Mouse (Mus musculus) lung, postnatal 0 days (tissue): ENCODE data around the gene Sdk1. TPM values are rescaled to one million over a fixed set of nuclear protein-coding genes. Genes with fewer than 3 reads are reported as not detected.

Experiments
- ATAC-seq: fragments of 200-750 bp; cut with Nextera tagmentation; 2 replicates; pipeline ENCODE4 v1.8.0; 2017; ENCODE audit warnings: moderate library complexity
- DNase-seq: peaks from one replicate; pipeline ENCODE4 v3.0.0-alpha.2; 2016; ENCODE audit warnings: low spot score
- H3K27ac ChIP-seq: fragments of 300-500 bp; sonication (generic); 2 replicates; pipeline ENCODE4 v1.5.1; 2014; ENCODE audit warnings: antibody characterized with exemption, mild to moderate bottlenecking, low read length, mixed read lengths
- H3K27me3 ChIP-seq: fragments of 300-500 bp; sonication (generic); replicated peaks from 2 replicates; pipeline ENCODE4 v1.6.1; 2014; ENCODE audit warnings: low read length, mixed read lengths; ENCODE audit not compliant: insufficient read depth
- H3K36me3 ChIP-seq: fragments of 300-500 bp; sonication (generic); 2 replicates; pipeline ENCODE4 v1.6.1; 2014; ENCODE audit warnings: low read length, mixed read lengths; ENCODE audit not compliant: insufficient read depth
- H3K4me1 ChIP-seq: fragments of 300-500 bp; sonication (generic); 2 replicates; pipeline ENCODE4 v1.6.1; 2014; ENCODE audit warnings: antibody characterized with exemption, low read depth, low read length, mixed read lengths; ENCODE audit not compliant: insufficient read depth
- H3K4me2 ChIP-seq: fragments of 300-500 bp; sonication (generic); replicated peaks from 2 replicates; pipeline ENCODE4 v1.6.1; 2014; ENCODE audit warnings: low read depth, mild to moderate bottlenecking, low read length, moderate library complexity, mixed read lengths
- H3K4me3 ChIP-seq: fragments of 300-500 bp; sonication (generic); 2 replicates; pipeline ENCODE4 v1.5.1; 2014; ENCODE audit warnings: low read depth, low read length
- H3K9ac ChIP-seq: fragments of 300-500 bp; sonication (generic); replicated peaks from 2 replicates; pipeline ENCODE4 v1.6.1; 2014; ENCODE audit warnings: low read depth, mild to moderate bottlenecking
- H3K9me3 ChIP-seq: fragments of 300-500 bp; sonication (generic); 2 replicates; pipeline ENCODE4 v1.6.1; 2016; ENCODE audit warnings: low read length, mixed read lengths
- CTCF ChIP-seq: IDR thresholded peaks from 2 replicates; pipeline ENCODE4 v1.5.1; 2016; ENCODE audit warnings: antibody characterized with exemption, mild to moderate bottlenecking
- EP300 ChIP-seq: IDR thresholded peaks from 2 replicates; pipeline ENCODE4 v1.6.1; 2016; ENCODE audit warnings: antibody characterized with exemption, mild to moderate bottlenecking, control low read depth
- WGBS: fragments of 180-500 bp; shearing (Covaris S2); extraction: QIAGEN DNeasy Blood & Tissue Kit; methylation state at CpG from one replicate; pipeline ENCODE4 v1.1.7; 2014; 5-methylcytosine and 5-hydroxymethylcytosine counted together
- polyA plus RNA-seq: library from polyadenylated mRNA; unstranded; fragments of >200 nt; fragmentation: Nextera tagmentation; extraction: Ambion mirVana; gene quantifications from 2 replicates; pipeline ENCODE4 v1.2.1, GENCODE M21; 2015

The Sdk1 gene
- polyA plus RNA-seq, 1 experiment from 2014 or later: 0.19 TPM

DNA sequence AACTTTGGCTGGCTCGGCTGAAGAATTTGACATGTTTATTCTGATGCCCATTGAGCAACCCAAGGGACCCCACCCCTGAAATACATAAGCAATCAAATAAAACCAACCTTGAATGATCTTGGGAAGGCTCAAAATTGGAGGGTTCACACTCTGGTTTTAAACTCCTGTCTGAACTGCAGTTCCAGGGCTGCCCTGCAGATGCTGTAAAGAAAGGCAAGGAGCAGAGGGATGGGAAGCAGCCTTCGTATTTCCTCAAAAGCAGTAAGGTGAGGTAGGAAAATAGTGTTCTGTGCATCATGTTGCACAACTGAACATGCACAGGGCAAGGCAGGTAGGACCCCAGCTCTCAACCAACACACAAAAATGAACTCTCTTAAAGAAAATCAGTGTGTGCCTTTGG, 222.1 kb downstream of the Sdk1 start:
- DNase-seq: no peak
- no peak for ATAC-seq
- no peaks in the 10 kb centered on the region for H3K4me1 ChIP-seq
- H3K9ac ChIP-seq: no peak overlapping the region
- no peaks in the 10 kb centered on the region for H3K36me3 ChIP-seq
- WGBS: 54% methylated on average over 2 of the region's 2 CpGs
- H3K27me3 ChIP-seq: no peaks in the 10 kb centered on the region
- no peak overlapping the region for H3K4me3 ChIP-seq
- no peaks in the 10 kb centered on the region for H3K9me3 ChIP-seq
- H3K4me2 ChIP-seq: no peak overlapping the region
- TF ChIP-seq EP300 (no peak), CTCF (0 out of 2 replicates have a peak, but pooled peaks have one; percentile 9)
- H3K27ac ChIP-seq: no peak overlapping the region

GRCm38 (mm10) chr5:141468821-141469220, 227.5 kb downstream of the Sdk1 start:
- H3K27ac ChIP-seq: no peak overlapping the region
- DNase-seq: no peak
- no peaks in the 10 kb centered on the region for H3K4me1 ChIP-seq
- ATAC-seq: no peak
- H3K4me3 ChIP-seq: no peak overlapping the region
- H3K9ac ChIP-seq: no peak overlapping the region
- 46% methylated on average over 5 of the region's 5 CpGs for WGBS
- TF ChIP-seq EP300 (no peak), CTCF (no peak)
- H3K36me3 ChIP-seq: no peaks in the 10 kb centered on the region
- H3K9me3 ChIP-seq: no peaks in the 10 kb centered on the region
- no peaks in the 10 kb centered on the region for H3K27me3 ChIP-seq
- no peak overlapping the region for H3K4me2 ChIP-seq

GRCm38 (mm10) chr5:141505281-141505680, 264.0 kb downstream of the Sdk1 start:
- no peaks in the 10 kb centered on the region for H3K36me3 ChIP-seq
- H3K4me3 ChIP-seq: no peak overlapping the region
- no peaks in the 10 kb centered on the region for H3K27me3 ChIP-seq
- H3K9me3 ChIP-seq: no peaks in the 10 kb centered on the region
- no peak overlapping the region for H3K9ac ChIP-seq
- no peak overlapping the region for H3K27ac ChIP-seq
- DNase-seq: no peak
- H3K4me2 ChIP-seq: no peak overlapping the region
- no peak for ATAC-seq
- WGBS: 50% methylated on average over 6 of the region's 6 CpGs
- no peaks in the 10 kb centered on the region for H3K4me1 ChIP-seq
- no peak for TF ChIP-seq EP300

DNA sequence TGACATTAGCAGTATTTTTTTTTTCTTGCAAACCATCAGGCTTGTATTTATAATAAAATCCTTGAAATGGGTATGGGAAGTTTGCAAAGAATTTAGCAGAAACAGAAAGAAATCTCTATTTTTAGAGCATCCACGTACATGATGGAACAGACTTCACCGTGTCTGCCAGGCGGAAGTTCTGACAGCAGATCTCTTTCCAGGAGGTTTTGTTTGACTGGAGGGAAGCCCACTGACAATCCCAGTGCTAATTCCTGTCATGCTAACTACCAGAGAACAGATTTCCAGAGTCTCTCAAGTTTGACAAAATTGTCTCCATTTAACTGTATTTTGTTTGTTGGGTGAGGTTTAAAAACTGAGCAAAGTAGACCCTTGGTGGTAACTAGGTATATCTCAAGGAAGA, 265.1 kb downstream of the Sdk1 start:
- Histone ChIP-seq H3K36me3 (no peaks in the 10 kb centered on the region), H3K4me1 (no peaks in the 10 kb centered on the region), H3K4me2 (no peak overlapping the region), H3K27me3 (no peaks in the 10 kb centered on the region), H3K4me3 (no peak overlapping the region), H3K27ac (no peak overlapping the region), H3K9ac (no peak overlapping the region), H3K9me3 (no peaks in the 10 kb centered on the region)
- ATAC-seq (no peak), DNase-seq (no peak)
- 81% methylated on average over 3 of the region's 3 CpGs for WGBS
- TF ChIP-seq CTCF: no peak
- no peak for TF ChIP-seq EP300

- no peak overlapping the region for H3K9ac ChIP-seq
- H3K27me3 ChIP-seq: no peaks in the 10 kb centered on the region
- DNase-seq: no peak
- TF ChIP-seq EP300 (no peak), CTCF (no peak)
- H3K36me3 ChIP-seq: no peaks in the 10 kb centered on the region
- ATAC-seq: no peak
- no peaks in the 10 kb centered on the region for H3K9me3 ChIP-seq
- no peak overlapping the region for H3K4me3 ChIP-seq
- no peak overlapping the region for H3K4me2 ChIP-seq
- 18% methylated on average over 13 of the region's 13 CpGs for WGBS
- no peak overlapping the region for H3K27ac ChIP-seq
- H3K4me1 ChIP-seq: no peaks in the 10 kb centered on the region
Measured at GRCm38 (mm10) chr5:141524801-141525715, 283.8 kb downstream of the Sdk1 start.

- H3K4me3 ChIP-seq: no peak overlapping the region
- ATAC-seq: no peak
- 39% methylated on average over 5 of the region's 5 CpGs for WGBS
- H3K27me3 ChIP-seq: no peaks in the 10 kb centered on the region
- no peak for DNase-seq
- H3K9me3 ChIP-seq: no peaks in the 10 kb centered on the region
- no peak overlapping the region for H3K4me2 ChIP-seq
- H3K36me3 ChIP-seq: no peaks in the 10 kb centered on the region
- TF ChIP-seq EP300 (no peak), CTCF (peak; percentile 45)
- no peak overlapping the region for H3K27ac ChIP-seq
- H3K4me1 ChIP-seq: no peaks in the 10 kb centered on the region
- H3K9ac ChIP-seq: no peak overlapping the region
Measured at GRCm38 (mm10) chr5:141540193-141540592, 298.9 kb downstream of the Sdk1 start.
